Mouse (Mus musculus): ENCODE data around the gene Tyw1. TPM values are rescaled to one million over a fixed set of nuclear protein-coding genes. Genes with fewer than 3 reads are reported as not detected.

The Tyw1 gene
- total RNA-seq, 2 experiments from 2014 or later: 17.8 to 21.4 TPM

DNA sequence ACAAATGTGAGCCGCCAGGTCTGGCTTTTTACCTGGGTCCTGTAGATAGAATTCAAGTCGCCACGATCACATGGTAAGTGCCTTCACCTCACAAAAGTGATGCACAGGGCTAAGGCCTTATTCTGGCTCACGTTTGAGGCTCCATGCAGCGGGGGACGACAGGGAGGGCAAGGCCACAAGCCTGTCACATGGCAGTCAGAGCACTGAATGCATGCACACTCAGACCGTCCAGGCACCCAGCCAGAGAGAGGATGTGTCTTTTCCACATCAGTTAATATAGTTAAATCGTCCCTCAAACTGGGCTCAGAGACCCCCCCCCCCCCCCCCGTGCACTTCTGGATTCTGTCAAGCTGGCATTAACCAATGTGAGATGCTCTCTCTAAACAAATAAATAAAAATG, 60.9 kb downstream of the Tyw1 start:
- peak; percentile 73 for DNase-seq

DNA sequence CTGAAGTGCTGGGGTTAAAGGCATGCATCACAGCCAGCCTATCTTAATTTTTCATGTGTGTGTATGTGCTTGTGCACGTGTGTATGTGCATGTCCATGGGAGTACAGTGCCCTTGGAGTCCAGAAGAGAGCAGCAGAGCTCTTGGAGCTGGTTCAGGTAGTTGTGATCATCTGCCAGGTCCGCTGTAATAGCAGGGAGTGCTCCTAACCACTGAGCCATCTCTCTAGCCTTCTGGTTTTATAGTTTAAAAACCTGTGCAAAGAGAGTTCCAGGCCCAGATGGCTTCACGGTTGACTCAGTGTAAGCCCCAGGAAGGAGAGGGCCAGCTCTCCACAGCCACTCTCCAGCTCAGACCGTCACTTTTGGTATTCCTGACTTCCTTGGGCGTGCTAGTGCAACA, 64.4 kb downstream of the Tyw1 start:
- DNase-seq: no peak

DNA sequence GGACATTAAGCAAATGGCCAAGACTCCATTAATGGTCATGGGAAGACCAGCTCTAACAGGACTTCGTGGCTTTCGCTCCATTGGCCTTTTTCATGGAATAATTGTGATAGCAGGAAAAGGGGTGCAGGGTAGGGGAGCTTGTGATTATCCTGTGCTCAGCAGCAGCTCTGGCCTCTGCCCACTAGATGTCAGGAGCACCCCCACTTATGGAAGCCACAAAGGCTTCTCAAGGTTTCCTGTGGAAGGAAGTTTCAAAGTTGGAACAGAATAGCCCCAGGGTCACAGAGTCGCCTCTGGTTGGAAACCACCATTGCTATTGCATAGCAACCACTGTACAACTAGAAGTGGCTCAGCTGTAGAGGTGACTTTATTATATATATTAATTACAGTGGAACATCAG, 65.1 kb downstream of the Tyw1 start:
- DNase-seq: peak; percentile 65

DNA sequence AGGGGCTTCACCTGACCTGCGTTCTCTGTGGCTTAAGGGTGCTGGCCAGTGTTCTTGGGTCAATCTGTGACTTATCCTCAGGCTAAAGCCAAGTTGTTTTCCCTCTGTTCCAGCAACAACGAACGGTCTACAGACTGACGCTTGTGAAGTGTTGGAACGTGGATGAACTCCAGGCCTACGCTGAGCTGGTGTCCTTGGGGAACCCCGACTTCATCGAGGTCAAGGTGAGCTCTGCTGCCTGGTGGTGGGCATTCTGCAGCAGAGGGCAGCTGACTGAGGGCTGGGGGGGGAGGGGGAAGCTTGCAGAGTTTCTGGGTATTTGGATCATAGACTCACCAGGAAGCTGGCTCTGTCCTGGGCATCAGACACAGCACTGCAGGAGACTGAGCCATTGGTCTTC, 70.1 kb downstream of the Tyw1 start:
- DNase-seq: peak; percentile 43

DNA sequence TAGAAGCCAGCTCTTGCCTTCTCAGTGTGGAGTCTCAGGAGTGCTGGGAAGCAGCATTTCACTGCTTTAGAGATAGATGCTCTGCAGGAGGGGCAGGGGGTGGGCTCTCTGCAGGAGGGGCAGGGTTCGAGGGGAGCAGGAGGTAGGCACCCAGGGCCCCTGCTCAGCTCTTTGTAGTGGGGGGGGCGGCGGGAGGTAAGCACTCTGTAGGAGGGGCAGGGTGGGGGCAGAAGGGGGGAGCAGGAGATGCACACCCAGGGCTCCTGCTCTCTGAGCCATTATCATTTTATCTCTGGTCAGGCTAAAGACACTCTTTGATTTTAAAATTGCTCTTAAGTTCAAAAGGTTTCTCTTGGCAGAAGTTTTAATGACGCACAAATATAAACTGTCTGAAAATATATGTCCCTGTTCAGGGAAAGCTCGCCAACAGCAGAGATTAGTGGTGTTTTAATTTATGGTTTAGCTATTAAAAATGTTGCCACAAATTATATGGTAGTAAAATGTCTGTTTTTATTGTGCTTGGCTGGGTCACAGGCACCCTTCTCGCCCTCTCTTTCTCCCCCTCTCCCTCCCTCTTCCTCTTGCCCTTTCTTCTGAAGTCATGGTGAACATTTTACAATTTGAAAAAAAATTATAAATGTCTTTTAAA, 72.3 kb downstream of the Tyw1 start:
- DNase-seq: peak; percentile 27

DNA sequence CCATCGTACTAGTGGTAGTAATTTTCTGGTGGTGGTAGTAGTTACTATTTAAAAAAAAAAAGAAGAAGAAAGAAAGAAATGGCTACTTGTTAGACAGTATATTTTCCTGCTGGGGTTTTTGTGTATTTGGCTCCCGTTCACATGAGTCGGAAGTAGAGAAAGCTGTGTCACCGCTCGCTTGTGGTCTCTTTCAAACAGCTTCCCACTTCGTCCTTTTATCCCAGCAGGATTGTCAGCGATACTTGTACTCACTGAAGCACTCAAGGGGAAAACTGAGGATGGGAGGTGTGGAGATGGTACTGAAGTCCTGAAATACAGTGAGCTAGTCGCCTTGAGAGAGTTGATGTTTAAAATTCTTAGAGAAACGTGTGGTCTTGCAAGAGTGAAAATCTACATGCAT, 72.9 kb downstream of the Tyw1 start:
- DNase-seq: no peak

DNA sequence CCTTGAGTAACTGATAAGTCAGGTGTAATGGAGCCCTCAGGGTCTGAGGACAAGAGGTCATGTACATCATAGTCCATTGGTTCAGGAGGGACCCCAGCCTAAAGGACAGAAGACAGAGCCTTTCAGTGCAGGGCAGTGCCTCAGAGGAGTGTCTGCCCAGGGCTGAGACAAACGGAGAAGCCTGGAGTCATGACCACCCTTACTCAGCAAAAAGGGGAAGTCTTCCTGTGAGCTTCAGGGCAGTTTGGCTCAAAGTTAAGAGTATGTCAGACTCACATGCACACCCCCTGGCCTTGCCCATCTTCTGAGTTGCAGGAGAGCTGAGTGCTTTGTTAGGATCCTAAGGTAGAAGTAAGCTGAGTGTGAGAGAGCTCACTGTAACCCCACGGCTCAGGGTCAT, 74.5 kb downstream of the Tyw1 start:
- DNase-seq: no peak

DNA sequence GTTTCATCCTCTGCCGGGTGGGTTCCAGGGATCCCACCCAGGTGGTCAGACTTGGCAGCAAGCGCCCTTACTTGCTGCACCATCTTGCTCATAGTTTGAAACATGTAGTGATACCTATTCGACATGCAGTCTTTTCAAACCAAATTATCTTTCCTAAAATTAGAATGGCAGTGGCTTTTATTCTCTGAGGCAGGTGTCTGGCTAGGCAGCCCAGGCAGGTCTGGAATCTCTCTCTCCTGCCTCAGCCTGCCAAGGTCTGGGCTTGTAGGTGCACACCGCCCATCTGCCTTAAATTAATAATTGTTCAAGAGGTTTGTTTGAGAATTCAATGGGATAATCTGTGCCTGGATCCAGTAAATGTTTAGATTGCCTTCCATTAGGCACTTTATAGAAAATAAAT, 75.4 kb downstream of the Tyw1 start:
- no peak for DNase-seq

DNA sequence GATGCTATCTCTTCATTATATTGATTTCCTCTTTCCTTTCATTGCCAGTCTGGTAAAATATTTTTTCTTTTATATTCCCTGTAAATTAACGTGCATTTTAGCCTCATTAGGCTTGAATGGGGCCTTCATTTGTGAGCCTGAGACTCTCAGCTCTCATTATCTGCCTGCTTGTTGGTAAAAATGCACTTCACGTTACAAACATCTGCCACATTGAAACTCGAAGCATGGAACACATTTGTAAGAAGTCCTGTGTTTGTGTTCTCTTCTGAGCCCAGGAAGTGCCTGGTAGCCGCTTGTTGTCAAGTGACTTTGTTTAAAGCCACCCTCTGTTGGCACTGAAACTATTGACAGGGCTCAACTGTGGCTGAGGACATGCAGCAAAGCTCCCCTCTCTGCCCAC, 75.8 kb downstream of the Tyw1 start:
- DNase-seq: no peak

DNA sequence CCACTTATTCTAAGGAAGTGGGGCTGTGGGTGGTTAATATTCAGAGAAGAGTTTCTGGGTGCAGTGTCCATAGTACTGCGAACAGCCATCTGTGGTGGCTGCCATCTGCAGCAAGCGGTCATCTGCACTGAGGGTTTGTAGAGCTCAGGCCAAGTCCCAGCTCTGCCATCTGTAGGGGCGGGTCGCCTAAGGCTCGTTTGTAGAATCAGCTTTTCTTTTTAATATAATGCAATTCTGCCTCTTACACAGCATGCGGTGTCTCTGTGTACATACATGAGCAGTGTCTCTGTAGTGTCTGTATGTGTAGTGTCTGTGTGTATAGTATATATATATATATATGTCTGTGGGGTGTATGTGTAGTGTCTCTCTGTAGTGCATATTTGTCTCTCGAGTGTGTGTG, 78.1 kb downstream of the Tyw1 start:
- DNase-seq: no peak

DNA sequence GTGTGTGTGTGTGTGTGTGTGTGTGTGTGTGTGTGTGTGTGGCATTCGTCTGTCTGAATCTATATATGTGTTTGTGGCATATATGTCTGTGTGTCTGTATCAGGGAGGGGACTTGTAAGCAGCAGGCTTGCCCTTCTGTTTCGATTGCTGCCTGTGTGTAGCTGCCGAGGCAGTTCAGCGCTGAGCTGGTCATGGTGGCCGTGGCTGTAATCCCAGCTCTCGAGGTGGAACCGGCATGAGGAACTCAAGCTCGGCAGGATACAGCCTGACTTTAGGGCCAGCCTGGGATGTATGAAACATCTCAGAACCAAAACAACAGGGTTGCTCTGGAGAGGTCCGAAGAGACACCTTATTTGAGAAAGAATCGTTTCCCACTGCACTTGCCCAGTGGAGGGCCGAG, 78.6 kb downstream of the Tyw1 start:
- DNase-seq: no peak

DNA sequence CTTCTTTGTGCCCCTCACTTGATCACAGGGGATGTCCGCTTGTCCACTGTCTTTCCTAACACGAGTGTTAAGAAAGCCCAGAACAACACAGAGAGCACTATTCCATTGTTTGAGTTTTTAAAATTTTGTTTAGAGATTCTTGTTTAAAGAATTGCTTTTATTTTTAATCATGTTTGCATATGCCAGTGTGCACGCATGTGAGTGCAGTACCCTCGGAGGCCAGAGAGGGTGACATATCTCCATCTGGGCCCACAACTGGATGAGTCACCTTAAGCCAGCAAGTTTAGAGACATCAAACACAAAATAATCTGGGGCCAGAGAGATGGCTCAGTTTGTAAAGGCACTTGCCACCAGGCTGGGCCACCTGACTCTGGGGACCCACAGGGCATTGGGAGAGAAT, 80.0 kb downstream of the Tyw1 start:
- DNase-seq: no peak

DNA sequence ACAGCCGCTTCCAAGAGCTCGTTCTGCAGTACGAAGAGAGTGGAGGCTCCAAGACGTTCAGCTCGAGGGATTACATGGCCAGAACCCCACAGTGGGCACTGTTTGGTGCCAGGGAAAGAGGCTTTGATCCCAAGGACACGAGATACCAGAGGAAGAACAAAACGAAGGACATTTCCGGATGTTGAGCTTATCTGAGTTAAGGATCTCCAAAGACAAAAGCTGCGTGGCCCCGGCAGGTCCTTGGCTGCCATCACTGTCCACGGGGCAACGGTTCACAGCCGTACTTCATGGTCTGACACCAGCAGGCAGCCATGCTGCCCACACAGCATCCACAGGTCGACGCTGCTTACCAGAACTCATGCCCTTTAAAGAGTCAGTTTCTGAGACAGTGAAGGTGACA, 85.2 kb downstream of the Tyw1 start:
- DNase-seq: peak; percentile 62

DNA sequence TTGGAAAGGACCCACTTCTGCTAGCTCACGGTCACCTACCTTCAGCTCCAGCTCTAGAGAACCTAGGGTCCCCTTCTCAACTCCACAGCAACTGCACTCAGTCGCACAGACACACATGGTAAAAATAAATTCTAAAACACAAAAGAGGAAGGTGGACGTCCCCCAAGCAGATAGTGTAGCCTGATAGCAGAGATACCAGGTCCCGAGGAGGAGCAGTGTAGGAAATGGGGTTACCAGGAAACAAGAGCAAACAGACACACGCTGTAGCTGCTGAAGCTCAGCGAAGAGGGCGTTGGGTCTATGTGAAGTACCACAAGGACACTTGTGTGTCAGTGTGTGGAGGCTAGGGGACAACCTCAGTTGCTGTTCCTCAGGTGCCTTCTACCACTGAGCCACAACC, 89.6 kb downstream of the Tyw1 start:
- DNase-seq: no peak

DNA sequence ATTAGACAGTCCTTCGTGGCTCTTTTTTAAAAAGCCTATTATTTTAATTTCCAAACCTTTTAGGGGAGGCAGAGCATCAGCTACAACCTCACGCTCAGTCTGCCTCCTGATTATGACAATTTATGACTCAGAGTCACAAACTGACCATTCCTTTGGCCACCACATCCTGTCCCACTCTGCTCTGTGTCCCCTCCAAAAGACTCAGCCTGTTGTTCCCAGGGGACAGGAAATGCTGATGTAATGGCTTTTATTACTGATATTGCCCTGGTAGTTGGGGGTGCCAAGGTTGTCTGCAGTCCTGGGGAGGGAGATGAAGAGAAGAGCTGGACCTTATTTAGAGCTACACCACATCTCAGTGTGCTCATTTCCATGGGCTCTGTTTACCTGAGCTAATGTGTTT, 90.5 kb downstream of the Tyw1 start:
- no peak for DNase-seq

DNA sequence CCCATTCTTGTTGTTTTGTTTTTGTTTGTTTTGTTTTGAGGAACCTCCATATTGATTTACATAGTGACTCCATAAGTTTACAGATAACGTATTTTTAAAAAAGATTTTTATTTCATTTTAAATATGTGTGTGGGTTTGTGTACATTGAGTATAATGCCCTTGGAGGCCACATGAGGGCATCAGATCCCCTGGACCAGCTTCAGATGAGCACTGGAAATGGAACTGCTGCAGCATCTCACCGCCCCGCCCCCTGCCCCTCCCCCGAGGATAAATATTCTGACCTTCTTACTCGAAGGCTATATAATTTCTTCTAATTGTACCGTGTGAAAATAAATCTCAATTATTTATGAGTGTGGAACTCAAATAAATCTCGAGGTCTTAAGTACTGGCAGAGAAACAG, 99.8 kb downstream of the Tyw1 start:
- no peak for DNase-seq

DNA sequence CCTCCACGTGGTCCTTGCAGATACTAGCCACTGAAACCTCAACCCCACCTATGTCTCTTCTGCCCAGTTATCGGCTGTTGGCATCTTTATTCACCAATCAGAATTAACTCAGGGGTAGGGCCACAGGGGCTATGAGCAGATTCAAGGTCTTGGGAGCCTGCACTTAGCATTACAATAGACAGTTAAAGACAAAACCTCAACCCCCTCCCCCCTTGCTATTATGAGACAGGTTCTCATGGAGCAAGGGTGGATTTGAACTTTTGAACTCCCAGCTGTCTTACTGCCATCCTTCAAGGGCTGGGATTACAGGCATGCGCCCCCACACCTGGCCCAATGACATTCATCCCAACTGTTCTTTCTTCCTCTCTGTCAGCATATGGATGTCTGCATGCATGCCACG, 107.7 kb downstream of the Tyw1 start:
- no peak for DNase-seq

DNA sequence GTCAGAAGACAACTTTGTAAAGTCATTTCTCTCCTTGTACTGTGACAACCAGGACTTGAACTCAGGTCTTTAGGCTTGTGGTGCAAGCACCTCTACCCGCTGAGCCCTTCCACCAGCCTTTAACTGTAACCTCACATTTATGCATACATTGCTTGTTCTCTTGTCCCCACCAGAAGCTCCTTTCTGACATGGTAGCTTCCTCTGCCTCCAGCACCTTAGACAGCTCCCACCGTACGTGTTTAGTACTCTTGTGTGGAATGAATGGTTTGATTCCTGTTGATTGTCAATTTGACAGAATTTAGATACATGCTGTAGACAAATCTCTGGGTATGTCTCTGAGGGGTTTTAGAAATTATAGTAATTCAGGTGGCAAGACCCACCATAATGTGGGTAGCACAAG, 108.4 kb downstream of the Tyw1 start:
- peak; percentile 35 for DNase-seq

DNA sequence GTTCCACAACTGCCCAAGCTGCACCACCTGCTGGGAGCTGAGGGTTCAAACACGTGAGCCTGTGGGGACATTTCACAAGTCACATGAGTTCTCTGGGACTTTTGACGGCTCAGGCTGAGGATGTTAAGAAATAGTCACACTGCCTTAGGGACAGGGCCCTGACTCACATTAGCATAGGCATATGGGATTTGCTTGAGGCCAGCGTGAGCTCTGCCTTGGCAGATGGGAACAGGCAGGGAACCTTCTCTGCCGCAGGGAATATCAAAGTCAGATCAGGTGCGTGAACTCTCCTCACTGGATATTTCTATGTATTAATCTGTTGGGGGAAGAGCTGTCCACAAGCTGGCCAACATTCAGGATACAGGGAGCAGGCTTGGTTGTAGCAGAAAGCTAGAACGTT, 112.8 kb downstream of the Tyw1 start:
- DNase-seq: no peak

DNA sequence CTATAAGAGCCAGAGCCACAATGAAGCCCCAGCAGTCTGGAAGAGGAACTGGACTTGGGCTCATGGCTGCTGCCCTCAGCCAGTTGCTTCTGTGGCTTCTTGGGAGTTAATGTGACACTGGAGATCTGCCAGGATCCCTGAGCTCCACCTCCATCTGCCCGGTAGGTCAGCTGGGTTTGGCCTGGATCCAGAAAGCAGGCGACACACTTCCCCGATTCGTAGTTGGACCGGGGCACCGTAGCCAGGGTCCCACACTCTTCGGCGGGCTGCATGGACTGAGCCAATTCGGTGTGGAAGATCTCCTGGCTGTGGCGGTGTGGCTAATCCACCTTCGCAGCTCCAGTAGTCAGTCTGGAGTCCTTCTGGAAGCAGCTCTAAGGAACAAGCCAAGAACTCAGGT, 113.8 kb downstream of the Tyw1 start, which contains the start of gene Caln1:
TSS of gene Caln1 (plus strand) at position 219 of the 400 bp plus-strand sequence.
- DNase-seq: peak; percentile 77

DNA sequence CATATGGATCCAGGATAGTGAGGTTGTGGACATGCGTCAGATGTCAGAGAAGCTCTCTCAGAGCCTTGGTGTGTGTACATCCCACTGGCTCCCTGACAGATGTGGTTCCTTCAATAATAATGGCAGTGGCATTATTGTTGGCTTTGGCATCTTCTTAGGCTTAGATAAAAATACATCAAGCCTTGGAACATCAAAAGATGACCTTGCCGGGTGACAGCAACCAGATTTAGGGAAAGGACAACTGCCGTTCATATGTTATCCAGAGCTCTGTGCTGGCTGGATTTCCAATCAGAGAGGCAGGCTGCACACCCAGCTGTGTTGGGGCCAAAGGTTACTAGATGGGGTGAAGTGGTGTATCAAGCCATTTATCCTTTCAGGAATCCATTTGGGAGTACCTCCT, 120.0 kb downstream of the Tyw1 start:
- peak; percentile 47 for DNase-seq

DNA sequence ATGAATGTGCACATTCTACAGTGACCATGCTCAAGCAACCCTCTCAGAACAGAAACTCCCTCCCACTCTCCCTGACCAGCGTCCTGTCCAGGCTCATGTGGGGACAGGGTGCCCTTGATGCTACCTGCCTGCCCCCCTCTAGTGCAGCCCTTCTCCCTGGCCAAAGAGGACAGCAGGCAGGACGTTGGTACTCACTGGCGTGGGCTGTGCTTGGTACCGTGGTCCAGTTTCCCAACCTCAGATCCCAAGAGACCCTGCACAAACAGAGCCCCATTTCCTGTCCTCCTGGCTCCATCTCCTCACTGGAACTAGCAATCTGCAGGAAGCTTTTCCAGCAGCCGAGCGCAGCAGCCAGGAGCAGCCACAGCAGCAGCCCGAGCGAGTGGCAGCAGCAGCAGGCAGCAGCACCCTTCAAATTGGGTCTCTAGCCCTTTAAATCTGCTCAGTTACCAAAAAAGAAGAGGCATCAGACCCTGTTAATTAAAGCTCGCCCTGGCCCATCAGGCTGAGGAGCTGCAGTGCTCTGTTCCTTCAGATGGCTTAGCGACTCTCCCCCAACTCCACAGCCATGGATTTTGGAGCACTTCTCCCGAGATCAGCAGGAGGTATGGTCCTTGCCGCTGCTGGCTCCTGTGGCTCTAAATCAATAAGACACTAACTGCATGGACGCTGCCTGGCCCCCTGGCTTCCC, 128.9 kb downstream of the Tyw1 start, which contains the start of gene A330070K13Rik:
TSS of gene A330070K13Rik (minus strand) at position 410 of the 691 bp plus-strand sequence.
- DNase-seq: peak; percentile 20

DNA sequence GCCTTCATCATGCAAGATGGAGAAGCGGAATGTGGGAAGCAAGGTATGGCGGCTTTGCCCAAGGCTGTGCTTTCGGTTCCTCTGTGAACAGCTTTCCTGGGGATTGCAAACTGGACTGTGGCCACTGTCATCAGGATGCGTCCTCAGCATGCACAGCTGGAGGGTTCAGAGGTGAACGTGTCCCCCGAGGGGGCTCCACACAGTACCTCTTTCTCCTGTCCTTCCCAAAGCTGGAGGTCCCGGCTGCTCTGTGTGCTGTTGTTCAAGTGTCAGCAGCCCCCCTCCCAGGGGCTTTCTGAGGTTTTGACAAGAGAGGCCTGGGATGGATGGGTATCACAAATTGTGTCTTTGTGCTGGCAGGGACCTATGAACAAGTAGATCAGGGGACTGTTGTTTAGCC, 131.0 kb downstream of the Tyw1 start:
- DNase-seq: no peak
